Mouse (Mus musculus): ENCODE data around the gene Kif1c. TPM values are rescaled to one million over a fixed set of nuclear protein-coding genes. Genes with fewer than 3 reads are reported as not detected.
"Not testable (repeated sequence)": the region's sequence is repeated elsewhere in the genome, so short reads cannot be mapped to it uniquely, and the experiment has no call there.

The Kif1c gene
- polyA plus RNA-seq, 1 experiment from 2014 or later = 3.5 TPM

GRCm38 (mm10) chr11:70778058-70778457 is 77.7 kb downstream of the Kif1c start:
- H3K27me3 ChIP-seq; ATAC-seq (replicated peaks; ENCODE audit: low FRiP score); H3K4me2 ChIP-seq; H3K9me3 ChIP-seq (replicated peaks); H3K27ac ChIP-seq; H3K4me1 ChIP-seq; H3K4me3 ChIP-seq (replicated peaks); H3K9ac ChIP-seq: not testable (repeated sequence)
- peaks cover 13% of the 10 kb centered on the region for H3K36me3 ChIP-seq
- WGBS = 29% methylated on average over 6 of the region's 6 CpGs

Small RNA genes lying within 50 kb of the gene (microRNA-seq; reads per million reads assigned to microRNA genes)
- not detected for gene Gm22760
- gene Mir6925 = not detected

Other genes with a start within 250 kb of the Kif1c start
- 38.8 and 42.0 TPM in 2 replicates for gene Med11, start 248.6 kb upstream of the Kif1c start, polyA plus RNA-seq (2015; fragmentation: Nextera tagmentation; extraction: Ambion mirVana)
- gene Zmynd15, start 241.1 kb upstream of the Kif1c start, polyA plus RNA-seq (2015; fragmentation: Nextera tagmentation; extraction: Ambion mirVana) = 0.63 and 0.66 TPM in 2 replicates
- gene Cxcl16, start 240.6 kb upstream of the Kif1c start, polyA plus RNA-seq (2015; fragmentation: Nextera tagmentation; extraction: Ambion mirVana) = 6.0 and 6.9 TPM in 2 replicates
- gene Tm4sf5, start 195.3 kb upstream of the Kif1c start, polyA plus RNA-seq (2015; fragmentation: Nextera tagmentation; extraction: Ambion mirVana) = 0.82 and 0.88 TPM in 2 replicates
- gene Vmo1, start 185.9 kb upstream of the Kif1c start, polyA plus RNA-seq (2015; fragmentation: Nextera tagmentation; extraction: Ambion mirVana) = 0.35 and 0.40 TPM in 2 replicates
- 0.91 and 1.1 TPM in 2 replicates for gene Gltpd2, start 181.4 kb upstream of the Kif1c start, polyA plus RNA-seq (2015; fragmentation: Nextera tagmentation; extraction: Ambion mirVana)
- gene Psmb6, start 175.2 kb upstream of the Kif1c start, polyA plus RNA-seq (2015; fragmentation: Nextera tagmentation; extraction: Ambion mirVana) = 755 and 782 TPM in 2 replicates
- not detected in 2 replicates for gene Gm40193, start 167.6 kb upstream of the Kif1c start, polyA plus RNA-seq (2015; fragmentation: Nextera tagmentation; extraction: Ambion mirVana)
- gene Pld2, start 160.5 kb upstream of the Kif1c start, polyA plus RNA-seq (2015; fragmentation: Nextera tagmentation; extraction: Ambion mirVana) = 6.5 and 8.2 TPM in 2 replicates
- gene Mink1, start 137.7 kb upstream of the Kif1c start, polyA plus RNA-seq (2015; fragmentation: Nextera tagmentation; extraction: Ambion mirVana) = 14.8 and 15.8 TPM in 2 replicates
- not detected in 2 replicates for gene 4930544D05Rik, start 84.7 kb upstream of the Kif1c start, polyA plus RNA-seq (2015; fragmentation: Nextera tagmentation; extraction: Ambion mirVana)
- 0.27 TPM in 1 of 2 replicates, not detected in the other for gene Chrne, start 81.3 kb upstream of the Kif1c start, polyA plus RNA-seq (2015; fragmentation: Nextera tagmentation; extraction: Ambion mirVana)
- 0.19 and 0.30 TPM in 2 replicates for gene Gp1ba, start 61.4 kb upstream of the Kif1c start, polyA plus RNA-seq (2015; fragmentation: Nextera tagmentation; extraction: Ambion mirVana)
- gene Rnf167, start 53.3 kb upstream of the Kif1c start, polyA plus RNA-seq (2015; fragmentation: Nextera tagmentation; extraction: Ambion mirVana) = 115 and 122 TPM in 2 replicates
- gene Slc25a11, start 53.1 kb upstream of the Kif1c start, polyA plus RNA-seq (2015; fragmentation: Nextera tagmentation; extraction: Ambion mirVana) = 178 and 186 TPM in 2 replicates
- 1,914 and 2,031 TPM in 2 replicates for gene Pfn1, start 45.9 kb upstream of the Kif1c start, polyA plus RNA-seq (2015; fragmentation: Nextera tagmentation; extraction: Ambion mirVana)
- gene Eno3, start 43.3 kb upstream of the Kif1c start, polyA plus RNA-seq (2015; fragmentation: Nextera tagmentation; extraction: Ambion mirVana) = 30.3 and 38.5 TPM in 2 replicates
- gene Spag7, start 31.1 kb upstream of the Kif1c start, polyA plus RNA-seq (2015; fragmentation: Nextera tagmentation; extraction: Ambion mirVana) = 181 and 202 TPM in 2 replicates
- 12.8 and 14.1 TPM in 2 replicates for gene Camta2, start 12.4 kb upstream of the Kif1c start, polyA plus RNA-seq (2015; fragmentation: Nextera tagmentation; extraction: Ambion mirVana)
- 1.2 and 2.3 TPM in 2 replicates for gene Inca1, start 393 bp upstream of the Kif1c start, polyA plus RNA-seq (2015; fragmentation: Nextera tagmentation; extraction: Ambion mirVana)
- 6.8 and 8.1 TPM in 2 replicates for gene Zfp3, start 63.7 kb downstream of the Kif1c start, polyA plus RNA-seq (2015; fragmentation: Nextera tagmentation; extraction: Ambion mirVana)
- 0.25 TPM in 1 of 2 replicates, not detected in the other for gene Scimp, start 112.0 kb downstream of the Kif1c start, polyA plus RNA-seq (2015; fragmentation: Nextera tagmentation; extraction: Ambion mirVana)
- gene Rabep1, start 144.2 kb downstream of the Kif1c start, polyA plus RNA-seq (2015; fragmentation: Nextera tagmentation; extraction: Ambion mirVana) = 36.5 and 36.8 TPM in 2 replicates